Mouse (Mus musculus) right cerebral cortex, postnatal 10 days (tissue): ENCODE data around the gene Cyct.

Experiments
- DNase-seq, 2 experiments: peaks; one replicate each; pipeline ENCODE4 v3.0.0; 2021; ENCODE audit warnings: low spot score in 2 of 2

The Cyct gene

DNA sequence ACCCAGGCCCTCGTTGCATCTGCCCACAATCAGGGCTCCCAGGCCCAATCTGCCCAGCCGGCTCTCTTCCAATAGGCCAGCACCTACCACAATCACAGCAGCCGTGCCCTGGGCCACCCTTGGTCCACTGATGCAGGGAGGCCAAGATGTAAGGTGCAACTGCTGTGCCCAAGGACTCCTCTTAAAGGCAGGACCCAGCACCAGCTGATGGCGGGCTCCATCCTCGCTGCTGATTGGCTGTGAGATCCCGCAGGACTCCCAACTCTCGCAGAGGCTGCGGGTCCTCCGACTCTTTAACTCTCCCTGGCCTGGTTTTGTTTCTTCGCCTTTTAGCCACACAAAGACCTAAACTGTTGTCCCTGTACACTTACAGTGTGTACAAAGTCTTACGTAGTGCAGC lies at the start of gene Cyct:
TSS of gene Cyct (minus strand) at position 225 of the 400 bp plus-strand sequence.
- no peak for DNase-seq

DNA sequence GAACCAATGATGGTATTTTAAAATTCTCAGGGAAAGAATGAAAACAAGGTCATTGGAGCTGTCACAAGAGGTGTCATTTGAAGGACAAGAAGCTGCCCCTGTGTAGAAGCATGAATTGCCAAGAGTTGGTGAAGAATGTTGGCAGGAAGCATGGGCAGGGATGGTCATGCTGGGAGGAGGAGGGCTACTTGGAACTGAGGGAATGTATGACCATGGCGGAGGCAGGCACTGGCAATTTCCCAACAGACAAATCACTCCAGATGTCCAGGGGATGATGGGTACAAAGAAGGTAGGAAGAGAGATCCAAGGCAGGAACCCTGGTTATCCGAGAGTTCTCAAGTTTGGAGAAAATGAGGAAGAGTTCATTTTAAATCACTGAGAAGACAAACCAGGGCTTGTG lies 49.7 kb upstream of the Cyct start:
- DNase-seq, result no peak

DNA sequence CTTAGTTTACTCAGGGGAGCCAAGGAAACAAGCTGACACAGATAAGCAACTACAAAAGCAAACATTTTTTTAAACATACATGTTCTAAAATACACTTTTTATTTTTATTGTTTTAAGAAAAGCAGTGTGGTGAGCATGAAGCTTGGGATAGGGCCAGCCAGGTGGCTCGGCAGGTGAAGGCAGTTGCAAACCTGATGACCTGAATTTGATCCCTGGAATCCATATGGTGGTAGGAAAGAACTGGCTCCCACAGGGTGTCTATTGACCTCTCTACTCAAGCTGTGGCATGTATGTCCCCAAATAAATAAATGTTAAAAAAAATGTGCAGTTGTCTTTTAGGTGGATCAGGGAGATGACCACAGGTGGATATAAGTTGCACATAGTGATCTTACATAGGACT lies 49.3 kb upstream of the Cyct start:
- no peak for DNase-seq

DNA sequence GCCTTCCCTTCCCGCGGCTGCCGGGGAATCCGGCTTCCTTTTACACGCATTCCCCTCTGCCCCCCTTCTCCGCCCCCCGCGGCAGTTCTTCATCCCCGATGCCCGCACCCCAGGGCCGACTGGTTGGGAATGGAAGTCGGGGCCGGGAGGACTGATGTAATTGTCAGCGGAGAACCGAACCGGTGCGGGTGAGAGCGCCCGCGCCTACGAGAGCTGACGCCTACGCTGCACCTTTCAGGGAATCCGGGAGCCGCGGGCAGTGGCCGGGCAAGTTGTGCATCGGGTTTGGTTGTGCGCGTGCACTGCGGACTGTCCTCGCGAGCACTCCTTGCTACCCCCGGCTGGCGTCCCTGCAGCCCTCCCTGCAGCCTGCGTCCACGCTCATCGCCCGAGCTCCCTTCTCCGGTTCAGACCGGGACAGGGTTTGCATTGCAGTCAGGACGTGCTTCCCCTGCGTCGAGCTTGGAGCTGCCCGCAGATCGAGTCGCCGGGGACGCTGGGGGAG lies 46.7 kb upstream of the Cyct start:
- peak; percentile 73 to 78 for DNase-seq

DNA sequence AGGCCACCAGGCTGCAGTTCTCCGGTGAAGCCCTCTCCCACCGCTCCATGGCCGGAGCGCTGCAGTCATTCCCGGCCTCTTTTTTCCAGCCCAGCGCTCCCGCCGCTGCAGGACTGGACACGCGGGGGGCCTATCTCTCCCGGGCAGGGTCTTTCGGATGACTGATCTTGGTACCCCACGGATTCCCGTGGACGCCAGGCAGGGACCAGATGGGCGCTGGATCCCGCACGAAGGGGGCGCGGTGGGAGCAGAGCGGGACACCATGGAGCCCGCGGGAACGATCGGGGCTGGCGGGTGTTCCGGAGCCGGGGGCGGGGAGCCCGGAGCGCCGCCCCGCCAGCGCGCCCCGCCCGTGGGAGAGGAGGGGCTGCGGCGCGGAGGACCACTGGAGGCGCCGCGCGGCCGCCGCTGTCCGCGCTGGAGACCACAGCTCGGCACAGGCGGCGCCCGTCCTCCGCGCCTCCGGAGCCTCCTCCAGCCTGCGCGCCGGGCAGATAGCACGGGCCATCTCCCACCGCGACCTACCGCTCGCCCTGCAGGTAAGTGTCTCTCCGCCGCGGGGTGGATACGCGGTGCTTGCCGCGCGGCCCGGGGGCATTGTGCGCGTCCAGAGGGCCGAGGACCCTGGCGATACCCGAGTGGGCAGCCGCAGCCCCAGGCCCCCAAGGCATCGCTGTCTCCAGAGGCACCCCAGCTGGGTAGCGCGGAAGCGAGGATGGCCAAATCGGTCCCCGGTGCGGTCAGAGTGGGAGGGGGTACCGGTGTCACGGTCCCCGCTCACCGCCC lies 46.1 kb upstream of the Cyct start, which contains the start of gene Osbpl6:
TSS of gene Osbpl6 (plus strand) at position 358 of the 786 bp plus-strand sequence.
- peak; percentile 85 to 88 for DNase-seq

DNA sequence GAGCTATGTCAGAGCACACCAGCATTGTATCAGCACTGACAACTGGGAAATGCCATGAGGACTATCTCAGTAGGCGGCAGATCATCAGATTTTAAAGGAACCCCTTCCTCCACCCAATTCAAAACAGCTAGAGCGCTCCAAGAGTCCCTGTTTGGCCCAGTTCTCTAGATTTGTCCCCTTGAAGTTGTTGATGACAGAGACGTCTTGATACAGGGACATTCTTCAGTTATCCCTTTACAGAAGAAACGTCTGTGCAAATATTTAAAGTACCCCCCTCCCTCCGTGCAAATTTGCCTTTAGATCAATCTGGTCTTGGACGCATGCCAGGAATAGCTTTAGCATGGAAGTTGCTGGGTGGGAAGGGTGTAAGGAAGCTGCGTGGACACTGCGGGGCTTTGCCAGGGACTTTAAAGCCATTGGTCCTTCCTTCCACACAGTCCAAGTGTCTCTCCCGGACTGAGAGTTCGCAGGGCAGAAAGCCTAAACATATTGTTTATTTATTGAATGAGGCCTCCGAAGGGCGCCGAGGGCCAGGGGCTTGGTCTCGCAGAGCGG lies 45.4 kb upstream of the Cyct start:
- peak; percentile 58 to 61 for DNase-seq

DNA sequence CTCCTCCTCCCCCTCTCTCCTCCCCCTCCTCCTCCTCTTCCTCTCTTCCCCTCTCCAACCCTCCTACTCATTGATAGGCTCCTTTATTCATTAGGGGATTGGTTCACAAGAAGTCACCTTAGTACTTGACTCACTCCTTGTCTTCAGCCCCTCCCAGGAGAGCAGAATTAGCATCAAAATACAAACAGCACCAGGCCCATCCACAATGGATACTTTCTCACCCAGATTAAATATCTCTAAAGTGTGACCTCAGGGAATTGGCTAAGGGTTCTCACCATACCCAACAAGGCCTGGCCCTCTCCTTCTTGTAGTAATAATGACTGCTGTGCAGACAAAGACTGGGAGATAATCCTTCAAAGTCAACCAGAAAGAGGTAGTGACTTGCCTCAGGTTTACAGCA lies 39.9 kb upstream of the Cyct start:
- DNase-seq, result no peak

DNA sequence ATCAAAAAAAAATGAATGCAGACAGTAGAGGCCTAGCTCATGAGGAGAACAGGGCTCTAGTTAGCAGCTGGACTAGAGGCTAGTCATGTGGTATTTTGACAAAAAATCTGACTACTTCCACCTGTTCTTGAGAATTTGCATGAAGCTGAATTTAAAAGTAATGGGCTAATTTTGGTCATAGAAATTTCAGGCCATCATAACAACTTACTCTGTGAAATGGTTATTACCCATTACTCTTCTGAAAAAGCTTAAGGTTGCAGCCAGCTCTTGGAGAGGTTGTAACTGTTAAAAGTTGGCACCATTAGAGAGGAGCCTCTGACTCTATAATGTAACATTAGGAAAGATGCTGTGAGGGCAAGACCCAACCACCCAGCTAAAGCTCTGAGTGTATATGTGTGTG lies 26.3 kb upstream of the Cyct start:
- no peak for DNase-seq

DNA sequence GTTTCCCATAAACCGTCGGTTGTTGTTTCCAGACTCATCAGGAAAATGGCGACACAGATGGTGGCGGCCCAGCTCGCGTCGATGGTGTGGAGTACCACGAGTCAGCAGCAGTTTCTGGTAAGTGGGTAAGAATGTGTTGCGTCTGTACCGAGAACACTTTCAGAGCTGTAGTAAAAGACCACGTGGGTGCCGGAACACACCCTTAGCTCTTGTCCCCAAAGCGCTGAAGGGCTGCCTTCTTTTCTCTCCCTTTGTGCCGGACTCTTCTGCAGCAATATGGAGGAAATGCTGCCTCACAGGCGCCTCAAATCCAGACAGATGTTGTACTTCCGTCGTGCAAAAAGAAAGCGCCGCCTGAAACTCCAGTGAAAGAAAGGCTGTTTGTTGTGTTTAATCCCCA lies 18.4 kb upstream of the Cyct start:
- DNase-seq, result no peak

DNA sequence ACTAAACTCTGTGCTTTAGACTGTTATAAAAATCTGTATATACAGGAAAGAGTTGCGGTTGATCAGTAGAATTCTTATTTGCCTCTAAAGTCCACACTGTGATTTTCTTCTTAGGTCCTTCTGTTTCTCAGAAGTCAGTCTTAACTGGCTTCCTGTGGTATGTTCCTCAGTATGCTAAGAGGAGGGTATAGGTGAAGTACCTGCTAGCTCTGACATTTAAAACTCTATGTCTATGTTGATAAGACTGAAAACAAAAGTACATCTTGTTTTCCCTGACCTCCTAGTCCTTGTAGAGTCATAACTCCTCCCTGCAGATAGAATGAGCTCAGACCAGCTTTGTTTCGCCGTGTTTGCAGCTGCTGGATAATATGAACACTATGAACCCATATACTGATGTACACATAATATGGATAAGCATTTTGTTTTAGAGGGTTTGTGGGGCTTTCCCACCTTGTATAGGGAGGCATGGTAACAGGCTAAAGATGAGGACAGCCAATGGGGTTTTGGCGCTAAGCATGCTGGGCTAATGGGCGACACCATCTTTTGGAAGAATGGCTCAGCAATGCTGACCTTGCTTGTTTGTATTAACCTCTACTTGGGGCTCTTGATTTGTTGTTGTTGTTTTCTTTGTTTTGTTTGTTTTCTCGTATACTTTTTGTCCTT lies 14.4 kb upstream of the Cyct start:
- DNase-seq, result no peak

DNA sequence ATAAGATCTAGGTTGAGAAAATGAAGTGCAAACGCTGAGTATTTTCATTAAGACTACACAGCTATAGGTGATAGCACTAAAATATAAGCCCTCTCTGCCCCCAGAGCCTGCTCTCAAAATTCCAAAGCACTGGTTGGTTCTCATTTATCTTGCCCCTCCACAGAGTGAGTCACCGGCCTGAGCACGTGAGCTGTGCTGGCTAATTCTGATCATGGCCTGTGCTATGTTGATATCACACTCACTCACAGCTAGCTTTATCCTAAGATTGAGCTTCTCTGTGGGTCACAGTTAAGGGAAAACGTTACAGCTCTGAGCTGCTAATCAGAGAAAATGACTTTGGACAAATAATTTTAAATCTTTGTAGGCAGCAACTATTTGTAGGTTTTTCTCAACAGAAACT lies 12.0 kb upstream of the Cyct start:
- no peak for DNase-seq

DNA sequence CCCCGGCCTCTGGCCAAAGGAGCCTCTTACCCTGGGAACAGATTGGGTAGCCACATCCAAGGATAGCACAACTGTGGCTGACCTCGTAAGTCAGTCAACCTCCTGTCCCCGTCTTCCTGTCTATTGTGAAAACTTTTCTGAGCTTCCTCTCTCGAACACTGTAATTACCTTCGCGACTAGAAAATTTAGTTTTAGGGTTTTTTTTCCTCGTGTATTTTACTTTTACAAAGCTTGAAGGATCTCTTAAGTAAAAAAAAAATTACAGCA lies 10.3 kb upstream of the Cyct start:
- no peak for DNase-seq

DNA sequence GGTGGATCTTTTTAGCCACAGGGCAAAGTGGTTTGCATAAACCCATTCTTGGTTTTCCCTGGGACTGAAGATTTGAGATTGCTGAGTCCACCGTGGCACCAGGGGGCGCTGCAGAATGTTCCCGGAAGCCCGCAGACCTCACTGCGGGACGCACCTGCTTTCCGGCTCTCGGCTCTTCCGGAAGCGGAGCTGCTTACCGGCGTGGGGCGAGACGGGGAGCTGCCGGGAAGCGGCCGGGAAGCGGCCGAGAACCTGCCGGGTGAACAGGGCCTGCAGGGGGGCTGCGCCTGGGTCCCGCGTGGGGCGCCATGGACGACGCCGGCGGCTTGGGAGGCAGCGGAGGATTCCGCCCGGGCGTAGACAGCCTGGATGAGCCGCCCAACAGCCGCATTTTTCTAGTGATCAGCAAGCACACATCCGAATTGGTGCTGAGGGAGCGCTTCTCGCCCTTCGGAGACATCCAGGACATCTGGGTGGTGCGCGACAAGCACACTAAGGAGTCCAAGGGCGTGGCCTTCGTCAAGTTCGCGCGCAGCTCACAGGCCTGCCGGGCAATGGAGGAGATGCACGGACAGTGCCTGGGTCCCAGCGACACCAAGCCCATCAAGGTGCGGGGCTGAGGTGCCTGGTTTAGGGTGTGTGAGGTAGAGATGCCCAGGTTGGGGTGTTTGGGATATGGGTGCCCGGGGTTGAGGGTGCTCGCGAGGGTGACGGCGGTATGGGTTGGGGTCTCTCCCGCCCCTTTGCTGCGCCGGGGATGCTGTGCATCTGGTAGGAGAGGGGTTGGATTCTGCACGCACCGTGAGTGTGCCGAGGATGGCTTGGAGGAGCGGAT lies 9.8 kb upstream of the Cyct start, which contains the start of gene Rbm45:
TSS of gene Rbm45 (plus strand) at position 164 of the 835 bp plus-strand sequence.
- DNase-seq, result peak; percentile 90 to 94

DNA sequence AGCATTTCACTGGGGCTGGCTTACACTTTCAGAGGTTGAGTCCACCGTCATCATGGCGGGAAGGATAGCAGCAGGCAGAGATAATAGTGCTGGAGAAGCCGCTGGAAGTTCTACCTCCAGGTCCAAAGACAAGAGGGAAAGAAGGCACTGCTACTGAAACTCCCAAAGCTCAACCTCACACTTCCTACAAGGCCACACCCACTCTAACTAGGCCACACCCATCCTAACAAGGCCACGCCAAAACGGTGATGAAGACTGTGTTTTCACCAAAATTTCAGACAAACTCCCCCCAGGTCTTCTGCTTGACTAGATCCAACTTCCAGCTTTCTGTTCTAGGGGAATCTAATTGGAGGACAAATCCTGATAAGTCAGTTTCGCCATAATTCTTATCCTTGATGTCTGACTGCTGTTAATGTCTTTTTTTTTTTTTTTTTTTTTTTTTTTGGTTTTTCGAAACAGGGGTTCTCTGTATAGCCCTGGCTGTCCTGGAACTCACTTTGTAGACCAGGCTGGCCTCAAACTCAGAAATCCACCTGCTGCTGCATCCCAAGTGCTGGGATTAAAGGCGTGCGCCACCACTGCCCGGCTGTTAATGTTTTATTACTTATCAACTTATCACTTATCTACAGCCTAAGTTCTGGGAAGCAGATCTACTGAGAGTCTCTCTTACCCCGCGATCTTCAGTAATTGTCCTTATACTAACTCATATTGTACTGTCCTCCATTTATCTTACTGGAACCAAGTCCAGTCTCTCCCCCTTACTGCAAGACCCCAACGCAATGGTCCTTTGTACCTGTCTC lies 8.8 kb upstream of the Cyct start:
- DNase-seq, result no peak

DNA sequence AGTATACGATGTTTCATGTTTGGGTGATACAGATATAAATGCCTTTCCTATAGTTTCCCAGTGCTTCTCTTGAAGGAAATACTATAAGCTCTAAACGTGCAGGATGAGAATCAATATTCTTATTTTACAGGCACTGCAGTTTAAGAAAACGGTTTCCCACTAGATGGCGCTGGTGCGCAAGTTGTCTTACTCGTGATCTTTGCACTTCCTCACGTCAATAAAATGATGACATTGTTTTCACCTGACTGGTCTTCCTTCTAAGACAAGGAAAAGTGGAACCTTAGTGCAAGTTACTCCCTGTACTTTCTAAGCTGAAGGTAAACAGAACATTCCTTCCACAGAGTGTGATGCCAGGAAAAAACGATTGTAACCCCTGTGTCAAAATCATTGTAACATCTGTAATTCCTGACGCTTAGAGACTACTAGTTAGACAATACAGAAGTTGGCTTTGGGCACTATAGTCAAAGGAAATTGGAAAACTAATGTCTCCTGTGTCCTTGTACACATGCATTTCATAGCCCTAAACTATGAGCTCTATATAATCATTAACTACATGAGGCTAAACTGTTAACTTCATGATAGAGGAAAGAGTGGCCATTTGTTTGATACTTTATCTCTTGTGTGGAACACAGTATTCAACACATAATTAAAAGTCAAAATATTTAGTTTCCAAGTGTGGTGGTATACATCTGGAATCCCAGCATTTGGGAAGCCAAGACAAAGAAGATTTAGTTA lies 7.1 kb upstream of the Cyct start:
- peak; percentile 68 to 87 for DNase-seq

DNA sequence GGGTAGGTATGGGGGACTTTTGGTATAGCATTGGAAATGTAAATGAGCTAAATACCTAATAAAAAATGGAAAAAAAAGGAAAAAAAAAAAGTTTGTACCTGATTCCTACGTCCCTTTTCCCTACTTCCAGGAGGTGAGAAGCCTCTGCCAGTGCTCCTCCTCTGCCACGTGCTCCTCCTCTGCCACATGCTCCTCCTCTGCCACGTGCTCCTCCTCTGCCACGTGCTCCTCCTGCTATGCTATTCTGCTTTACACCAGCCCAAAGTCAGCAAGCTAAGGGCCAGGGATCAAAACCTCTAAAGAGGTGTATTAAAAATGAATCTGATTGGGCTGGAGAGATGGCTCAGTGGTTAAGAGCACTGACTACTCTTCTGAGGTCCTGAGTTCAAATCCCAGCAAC lies 5.6 kb upstream of the Cyct start:
- DNase-seq, result no peak

DNA sequence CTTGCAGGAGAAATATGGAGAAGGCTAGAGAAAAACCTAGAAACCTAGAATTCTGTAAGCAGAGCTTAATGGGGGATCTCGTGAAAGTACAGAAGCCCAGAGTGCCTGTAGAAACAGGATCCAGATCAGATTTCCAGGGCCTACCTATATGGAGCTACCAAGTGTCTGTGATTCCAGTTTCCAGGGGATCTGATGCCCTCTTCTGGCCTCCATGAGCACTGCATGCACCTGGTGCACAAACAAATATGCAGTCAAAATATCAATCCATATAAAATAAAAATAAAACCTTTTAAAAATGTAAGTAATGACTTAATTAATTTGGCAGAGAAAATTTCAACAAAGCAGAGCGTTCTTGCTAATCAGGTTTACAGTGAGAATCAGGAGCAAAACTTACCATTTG lies 1.9 kb upstream of the Cyct start:
- DNase-seq, result peak in 1 of 2 experiments; percentile 49

DNA sequence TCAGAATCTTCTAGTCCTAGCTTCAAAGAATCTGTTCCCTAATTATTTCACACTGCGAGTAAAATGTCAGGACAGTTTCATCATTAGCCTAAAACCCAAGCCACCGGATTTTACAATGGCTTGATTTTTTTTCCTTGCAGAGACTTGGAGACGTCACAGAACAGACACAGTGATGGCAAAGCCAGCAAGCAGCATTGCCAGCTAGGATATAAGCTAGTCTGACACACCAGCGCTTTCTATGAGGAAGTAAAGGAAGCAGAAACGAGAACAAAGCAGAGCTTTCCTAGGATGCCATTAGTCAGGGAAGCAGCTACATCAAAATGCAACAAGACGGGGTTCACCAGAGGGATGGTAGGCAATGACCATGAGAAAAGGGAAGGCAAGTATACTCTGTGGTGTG lies 12.4 kb downstream of the Cyct start:
- no peak for DNase-seq

DNA sequence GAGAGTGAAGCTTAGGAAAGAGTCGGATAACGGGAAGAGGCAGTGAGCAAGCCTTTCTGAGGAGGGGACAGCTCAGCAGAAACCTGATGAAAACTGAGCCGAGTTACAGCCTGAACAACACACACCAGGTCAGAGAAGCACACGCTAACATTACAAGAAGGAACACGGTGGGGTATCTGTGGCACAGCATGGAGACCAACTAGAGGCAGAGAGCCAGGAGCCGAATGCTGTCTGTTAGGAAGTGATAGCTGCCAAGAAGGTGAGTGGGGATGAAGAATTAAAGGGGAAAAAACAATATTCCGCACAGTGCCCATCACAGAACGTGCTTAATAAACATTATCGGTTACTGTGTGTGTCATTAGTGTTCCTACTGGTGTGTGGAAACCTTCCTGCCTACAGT lies 18.1 kb downstream of the Cyct start:
- no peak for DNase-seq
